Mouse (Mus musculus) layer of hippocampus, postnatal 25 days (tissue): ENCODE measurements around the gene Shroom4. TPM values are rescaled to one million over a fixed set of nuclear protein-coding genes. Genes with fewer than 3 reads are reported as not detected.

ENCODE experiments used
- DNase-seq, 2 experiments: peaks; one replicate each; pipeline ENCODE4 v3.0.0; 2022; ENCODE audit warnings: mixed read lengths in 2 of 2, low spot score in 1 of 2; ENCODE audit errors: extremely low spot score in 1 of 2
- total RNA-seq, 2 experiments: library from RNA; stranded (reverse); gene quantifications; 2 replicates each; pipeline ENCODE4 v1.2.3; 2021

The Shroom4 gene
- total RNA-seq, 2 experiments from 2014 or later, result 4.5 to 6.6 TPM

- no peak for DNase-seq
Observed at GRCm38 (mm10) chrX:6490433-6490832, 90.8 kb downstream of the Shroom4 start.

- no peak for DNase-seq
Observed at GRCm38 (mm10) chrX:6495456-6495855, 95.8 kb downstream of the Shroom4 start.

- DNase-seq, result no peak
Observed at GRCm38 (mm10) chrX:6496374-6496773, 96.7 kb downstream of the Shroom4 start.

- DNase-seq, result no peak
Observed at GRCm38 (mm10) chrX:6501850-6502249, 102.2 kb downstream of the Shroom4 start.

DNA sequence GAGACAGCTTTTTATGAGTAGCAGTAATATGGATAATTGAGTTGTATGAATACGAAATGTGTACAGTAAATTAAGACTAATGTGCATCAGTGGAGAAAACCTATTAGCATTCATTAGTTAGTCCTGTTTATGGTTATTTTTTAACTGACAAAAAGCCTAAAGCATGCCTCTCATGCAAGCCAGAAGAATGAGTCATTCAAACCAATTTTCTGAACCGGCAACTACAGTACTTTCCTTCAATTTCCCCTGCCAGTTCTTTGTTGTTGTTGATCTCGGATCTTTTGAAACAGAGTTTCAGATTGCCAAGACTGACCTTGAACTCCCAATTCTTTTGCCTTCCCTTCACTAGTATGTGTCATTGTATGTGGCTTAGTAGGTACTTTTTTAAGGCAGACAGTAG lies 117.6 kb downstream of the Shroom4 start:
- no peak for DNase-seq

DNA sequence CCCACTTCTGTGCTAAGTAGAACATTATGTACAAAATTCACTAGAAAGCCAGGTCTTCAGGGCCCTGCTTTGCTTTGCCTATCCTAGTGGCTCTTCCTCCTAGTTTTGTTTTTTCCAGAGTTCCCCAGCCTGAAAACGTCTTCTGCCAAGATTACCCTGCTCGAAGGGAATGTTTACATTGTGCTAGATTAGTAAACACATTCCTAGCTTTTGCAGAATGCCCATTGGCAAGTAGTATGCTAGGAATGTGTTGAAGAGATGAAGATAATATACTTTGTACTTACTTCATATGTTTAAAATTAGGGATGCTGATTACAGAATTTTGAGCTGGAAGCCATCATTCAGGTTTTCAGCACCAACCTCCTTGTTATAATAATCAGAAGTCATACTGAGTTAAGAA lies 118.8 kb downstream of the Shroom4 start:
- no peak for DNase-seq

- DNase-seq, result no peak
Observed at GRCm38 (mm10) chrX:6522935-6523334, 123.3 kb downstream of the Shroom4 start.

DNA sequence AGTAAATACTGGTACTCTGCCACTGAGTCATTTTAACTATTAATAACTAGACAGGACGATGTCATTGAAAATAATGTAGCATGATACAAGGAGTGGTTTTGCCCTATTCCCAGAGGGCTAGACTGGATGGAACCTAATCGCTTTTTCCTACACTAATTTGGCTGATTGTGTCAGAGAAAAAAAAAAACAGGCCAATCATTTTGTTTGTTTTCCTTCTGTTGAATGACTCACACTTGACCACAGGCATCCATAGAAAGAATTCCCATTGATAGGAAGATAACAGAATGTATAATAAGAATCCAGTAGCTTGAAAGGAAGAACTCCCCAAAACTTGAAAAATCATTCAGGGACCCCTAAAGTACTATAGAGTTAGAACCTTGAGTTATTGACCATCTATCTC lies 137.0 kb downstream of the Shroom4 start:
- no peak for DNase-seq

DNA sequence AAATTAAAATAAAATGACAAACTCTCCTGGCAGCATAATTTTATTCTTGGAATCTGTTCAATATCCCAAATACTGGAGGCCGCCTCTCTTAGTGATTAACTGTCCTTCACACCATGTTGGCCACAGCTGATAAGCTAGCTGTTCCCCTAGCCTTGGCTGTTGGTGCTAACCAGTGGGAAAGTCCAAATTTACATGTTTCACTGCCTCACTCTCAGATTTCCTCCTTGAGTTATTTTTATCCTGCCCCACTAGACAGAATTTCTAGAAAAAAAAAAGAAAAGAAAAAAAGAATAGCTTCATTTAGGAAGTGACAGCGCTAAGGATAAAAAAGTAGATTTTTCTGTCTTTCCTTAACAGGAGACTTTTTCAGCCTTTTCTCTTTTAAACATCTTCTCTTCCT lies 138.0 kb downstream of the Shroom4 start:
- DNase-seq, result no peak

GRCm38 (mm10) chrX:6565066-6565465 lies 165.4 kb downstream of the Shroom4 start:
- DNase-seq, result no peak

DNA sequence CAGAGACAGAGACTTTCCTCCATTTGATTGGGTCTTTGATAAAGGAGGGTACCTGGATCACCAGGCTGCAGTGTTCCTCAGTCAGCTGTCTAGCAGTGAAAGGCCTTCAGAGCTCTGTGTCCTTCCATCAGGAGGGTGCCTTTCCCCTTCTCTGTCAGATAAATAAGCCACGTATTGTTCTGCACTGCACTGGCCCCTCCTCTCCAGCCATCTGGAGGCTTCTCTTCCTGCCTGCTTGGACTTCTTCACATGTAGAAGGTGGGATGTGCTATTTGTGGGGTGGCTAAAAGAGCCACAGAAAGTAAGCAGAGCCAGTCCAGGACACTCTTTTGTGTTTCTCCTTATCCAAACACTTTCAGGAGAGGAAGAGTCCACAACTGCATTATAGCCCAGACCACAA lies 174.9 kb downstream of the Shroom4 start:
- no peak for DNase-seq

DNA sequence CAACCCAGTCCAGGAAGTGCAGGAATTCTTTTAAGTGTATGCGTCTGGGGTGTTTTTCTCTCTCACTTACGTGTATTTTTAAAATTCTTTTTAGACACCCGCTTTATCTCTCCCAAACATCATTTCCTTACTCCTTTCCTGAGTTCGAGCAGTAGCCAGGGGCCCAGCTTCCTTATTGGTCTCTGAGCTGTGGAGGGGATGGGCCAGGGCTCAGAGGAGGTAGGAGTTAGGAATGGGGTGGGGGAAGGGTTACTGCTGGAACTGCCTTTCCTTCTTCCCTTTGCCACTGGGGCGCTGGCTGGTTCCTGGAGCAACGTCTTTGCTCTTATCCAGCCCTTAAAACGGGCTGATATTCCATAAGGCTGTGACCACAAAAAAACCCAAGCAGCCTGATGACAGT lies 177.3 kb downstream of the Shroom4 start:
- no peak for DNase-seq

- DNase-seq, result no peak
Observed at GRCm38 (mm10) chrX:6580671-6581070, 181.0 kb downstream of the Shroom4 start.

DNA sequence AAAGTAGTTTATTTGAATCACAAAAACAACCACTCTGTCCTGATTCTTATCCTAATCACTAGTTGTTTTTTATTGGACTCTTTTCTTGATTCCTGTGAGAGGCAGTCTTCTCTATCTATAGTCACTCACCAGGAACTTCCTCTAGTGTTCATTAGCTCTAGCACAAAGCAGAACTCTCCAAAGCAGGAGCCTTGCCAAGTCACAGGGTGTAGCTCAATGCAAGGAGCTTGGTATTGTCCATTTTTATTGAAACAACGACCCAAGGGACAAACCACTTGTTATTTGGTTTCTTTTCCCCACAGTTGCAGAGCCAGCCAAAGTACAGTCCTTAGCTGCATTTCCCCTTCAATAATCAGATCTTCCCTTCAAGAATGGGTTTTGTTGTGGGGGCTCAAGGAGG lies 181.5 kb downstream of the Shroom4 start:
- no peak for DNase-seq

GRCm38 (mm10) chrX:6582646-6583045 lies 183.0 kb downstream of the Shroom4 start:
- DNase-seq, result no peak

GRCm38 (mm10) chrX:6594183-6594582 lies 194.5 kb downstream of the Shroom4 start:
- no peak for DNase-seq

- DNase-seq, result peak in 1 of 2 experiments; percentile 13
Observed at GRCm38 (mm10) chrX:6654024-6654423, 254.4 kb downstream of the Shroom4 start.

GRCm38 (mm10) chrX:6658820-6659324 lies 259.2 kb downstream of the Shroom4 start:
- DNase-seq, result no peak

Other genes with a start within 250 kb of the Shroom4 start
- 10 to 100 TPM; 30.6 to 33.1 TPM for gene Nudt10, start 226.8 kb upstream of the Shroom4 start, total RNA-seq
- under 1 TPM; 0.07 to 0.12 TPM for gene Bmp15, start 79.1 kb upstream of the Shroom4 start, total RNA-seq